Mouse (Mus musculus): ENCODE results near the gene Emilin1.

DNA sequence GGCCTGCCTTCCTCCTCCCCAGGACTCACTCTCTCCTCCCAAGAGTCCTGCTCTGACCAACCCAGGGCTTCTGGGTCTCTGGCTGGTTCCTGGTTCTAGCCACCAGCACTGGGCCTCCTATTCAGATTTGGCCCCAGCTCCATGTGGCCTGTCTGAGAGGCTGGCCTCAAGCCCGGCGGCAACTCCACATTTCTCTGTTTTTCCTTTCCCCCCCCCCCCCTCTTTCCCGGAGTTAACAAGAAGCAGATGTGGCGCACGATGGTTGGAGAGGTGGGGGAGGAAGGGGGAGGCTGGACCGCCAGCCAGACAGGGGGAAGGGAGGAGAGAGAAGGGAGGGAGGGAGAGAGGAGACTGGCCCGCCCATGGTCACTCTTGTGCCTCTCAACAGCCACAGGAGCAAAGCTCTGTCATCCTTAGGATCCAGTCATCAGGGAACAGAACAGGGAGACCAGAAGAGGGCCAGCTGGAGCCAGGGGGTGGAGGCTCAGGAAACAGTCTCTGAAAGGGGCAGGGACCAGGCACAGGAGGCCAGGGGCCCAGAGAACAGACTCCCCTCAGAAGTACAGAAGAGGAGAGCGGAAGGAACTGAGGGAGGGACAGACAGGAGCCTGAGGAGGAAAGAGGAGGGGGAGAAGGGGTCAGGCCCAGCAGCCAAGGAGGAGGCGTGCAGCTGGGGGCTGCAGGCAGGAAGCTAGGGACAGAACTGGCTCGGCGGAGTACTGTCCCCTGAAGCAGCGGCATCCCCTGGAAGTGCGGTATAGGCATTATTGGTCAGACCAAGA lies at the start of gene Emilin1:
- TF ChIP-seq CTCF (IDR thresholded peaks at IDR 0.05; ENCODE audit: insufficient read depth, low read depth, low read length) (no peak), POLR2A (IDR thresholded peaks at IDR 0.05; ENCODE audit: insufficient read depth, low read depth, low read length) (no peak)
